Mouse (Mus musculus): Measurements from ENCODE around the gene Msrb1. TPM values are rescaled to one million over a fixed set of nuclear protein-coding genes. Genes with fewer than 3 reads are reported as not detected.

Gene Msrb1
- polyA plus RNA-seq, 1 experiment from 2014 or later, result 45.5 TPM

- Histone ChIP-seq H3K36me3 (ENCODE audit: control insufficient read depth, insufficient read depth, low read length) (no peaks in the 10 kb centered on the region), H3K4me3 (replicated peaks; ENCODE audit: low read length) (no peak overlapping the region), H3K27me3 (ENCODE audit: control insufficient read depth, insufficient read depth, low read length) (no peaks in the 10 kb centered on the region), H3K4me2 (ENCODE audit: low read depth, low read length) (no peak overlapping the region), H3K27ac (ENCODE audit: low read length) (no peak overlapping the region), H3K9ac (ENCODE audit: low read length) (no peak overlapping the region), H3K9me3 (replicated peaks; ENCODE audit: control insufficient read depth, low read length) (no peaks in the 10 kb centered on the region), H3K4me1 (ENCODE audit: control insufficient read depth, insufficient read depth, low read length) (peaks cover 14% of the 10 kb centered on the region)
- 88% methylated on average over 21 of the region's 21 CpGs for WGBS
- ATAC-seq (ENCODE audit: insufficient read depth, low FRiP score), result no peak
Observed at GRCm38 (mm10) chr17:24733434-24734050, 2.9 kb upstream of the Msrb1 start.

- Histone ChIP-seq H3K4me1 (ENCODE audit: control insufficient read depth, insufficient read depth, low read length) (peaks cover 14% of the 10 kb centered on the region), H3K4me3 (replicated peaks; ENCODE audit: low read length) (no peak overlapping the region), H3K36me3 (ENCODE audit: control insufficient read depth, insufficient read depth, low read length) (no peaks in the 10 kb centered on the region), H3K9ac (ENCODE audit: low read length) (no peak overlapping the region), H3K27me3 (ENCODE audit: control insufficient read depth, insufficient read depth, low read length) (no peaks in the 10 kb centered on the region), H3K4me2 (ENCODE audit: low read depth, low read length) (no peak overlapping the region), H3K27ac (ENCODE audit: low read length) (no peak overlapping the region), H3K9me3 (replicated peaks; ENCODE audit: control insufficient read depth, low read length) (no peaks in the 10 kb centered on the region)
- 62% methylated on average over 1 of the region's 1 CpGs for WGBS
- ATAC-seq (ENCODE audit: insufficient read depth, low FRiP score), result no peak
Observed at GRCm38 (mm10) chr17:24734513-24734912, 1.9 kb upstream of the Msrb1 start.

GRCm38 (mm10) chr17:24735446-24735845 lies 996 bp upstream of the Msrb1 start:
- H3K9me3 ChIP-seq (replicated peaks; ENCODE audit: control insufficient read depth, low read length), result no peaks in the 10 kb centered on the region
- peaks cover 14% of the 10 kb centered on the region for H3K4me1 ChIP-seq (ENCODE audit: control insufficient read depth, insufficient read depth, low read length)
- no peak overlapping the region; the same call in 1 of the 2 replicates for H3K4me3 ChIP-seq (replicated peaks; ENCODE audit: low read length)
- peak overlapping the region; percentile 69; the same call in 1 of the 2 replicates for H3K4me2 ChIP-seq (ENCODE audit: low read depth, low read length)
- H3K27ac ChIP-seq (ENCODE audit: low read length), result peak overlapping the region; percentile 59; the same call in 1 of the 2 replicates
- 88% methylated on average over 7 of the region's 7 CpGs for WGBS
- H3K36me3 ChIP-seq (ENCODE audit: control insufficient read depth, insufficient read depth, low read length), result no peaks in the 10 kb centered on the region
- ATAC-seq (ENCODE audit: insufficient read depth, low FRiP score), result no peak
- no peaks in the 10 kb centered on the region for H3K27me3 ChIP-seq (ENCODE audit: control insufficient read depth, insufficient read depth, low read length)
- peak overlapping the region; percentile 54; the same call in 1 of the 2 replicates for H3K9ac ChIP-seq (ENCODE audit: low read length)

GRCm38 (mm10) chr17:24737135-24737810 lies 831 bp downstream of the Msrb1 start:
- Histone ChIP-seq H3K27ac (ENCODE audit: low read length) (no peak overlapping the region), H3K36me3 (ENCODE audit: control insufficient read depth, insufficient read depth, low read length) (no peaks in the 10 kb centered on the region), H3K4me1 (ENCODE audit: control insufficient read depth, insufficient read depth, low read length) (peaks cover 14% of the 10 kb centered on the region), H3K9ac (ENCODE audit: low read length) (peak overlapping the region; percentile 73), H3K4me2 (ENCODE audit: low read depth, low read length) (peak overlapping the region; percentile 69), H3K9me3 (replicated peaks; ENCODE audit: control insufficient read depth, low read length) (no peaks in the 10 kb centered on the region), H3K27me3 (ENCODE audit: control insufficient read depth, insufficient read depth, low read length) (no peaks in the 10 kb centered on the region), H3K4me3 (replicated peaks; ENCODE audit: low read length) (peak overlapping the region; percentile 57)
- ATAC-seq (ENCODE audit: insufficient read depth, low FRiP score), result no peak
- 20% methylated on average over 8 of the region's 8 CpGs for WGBS

GRCm38 (mm10) chr17:24738238-24738637 lies 1.8 kb downstream of the Msrb1 start:
- Histone ChIP-seq H3K27me3 (ENCODE audit: control insufficient read depth, insufficient read depth, low read length) (no peaks in the 10 kb centered on the region), H3K4me3 (replicated peaks; ENCODE audit: low read length) (no peak overlapping the region), H3K9ac (ENCODE audit: low read length) (no peak overlapping the region), H3K9me3 (replicated peaks; ENCODE audit: control insufficient read depth, low read length) (no peaks in the 10 kb centered on the region), H3K4me2 (ENCODE audit: low read depth, low read length) (no peak overlapping the region), H3K36me3 (ENCODE audit: control insufficient read depth, insufficient read depth, low read length) (0 out of 2 replicates have a peak, but pooled peaks cover 3% of the 10 kb centered on the region), H3K4me1 (ENCODE audit: control insufficient read depth, insufficient read depth, low read length) (peaks cover 14% of the 10 kb centered on the region), H3K27ac (ENCODE audit: low read length) (no peak overlapping the region)
- ATAC-seq (ENCODE audit: insufficient read depth, low FRiP score), result no peak
- WGBS, result 69% methylated on average over 4 of the region's 4 CpGs

GRCm38 (mm10) chr17:24739926-24740325 lies 3.5 kb downstream of the Msrb1 start:
- no peak overlapping the region for H3K27ac ChIP-seq (ENCODE audit: low read length)

GRCm38 (mm10) chr17:24742307-24742706 lies 5.9 kb downstream of the Msrb1 start:
- Histone ChIP-seq H3K4me3 (replicated peaks; ENCODE audit: low read length) (no peak overlapping the region), H3K36me3 (ENCODE audit: control insufficient read depth, insufficient read depth, low read length) (0 out of 2 replicates have a peak, but pooled peaks cover 3% of the 10 kb centered on the region), H3K27ac (ENCODE audit: low read length) (no peak overlapping the region), H3K27me3 (ENCODE audit: control insufficient read depth, insufficient read depth, low read length) (no peaks in the 10 kb centered on the region), H3K4me2 (ENCODE audit: low read depth, low read length) (no peak overlapping the region), H3K9me3 (replicated peaks; ENCODE audit: control insufficient read depth, low read length) (no peaks in the 10 kb centered on the region), H3K9ac (ENCODE audit: low read length) (no peak overlapping the region), H3K4me1 (ENCODE audit: control insufficient read depth, insufficient read depth, low read length) (peaks cover 9% of the 10 kb centered on the region; the same call in 1 of the 2 replicates)
- ATAC-seq (ENCODE audit: insufficient read depth, low FRiP score), result no peak
- WGBS, result 80% methylated on average over 8 of the region's 8 CpGs

More at GRCm38 (mm10) chr17:24739926-24740325, 3.5 kb downstream of the Msrb1 start:
- H3K4me1 ChIP-seq (ENCODE audit: control insufficient read depth, insufficient read depth, low read length), result peaks cover 14% of the 10 kb centered on the region
- H3K9me3 ChIP-seq (replicated peaks; ENCODE audit: control insufficient read depth, low read length), result no peaks in the 10 kb centered on the region
- no peaks in the 10 kb centered on the region for H3K27me3 ChIP-seq (ENCODE audit: control insufficient read depth, insufficient read depth, low read length)
- H3K4me3 ChIP-seq (replicated peaks; ENCODE audit: low read length), result no peak overlapping the region
- H3K9ac ChIP-seq (ENCODE audit: low read length), result no peak overlapping the region
- no peak overlapping the region for H3K4me2 ChIP-seq (ENCODE audit: low read depth, low read length)
- 64% methylated on average over 8 of the region's 8 CpGs for WGBS
- no peak for ATAC-seq (ENCODE audit: insufficient read depth, low FRiP score)
- H3K36me3 ChIP-seq (ENCODE audit: control insufficient read depth, insufficient read depth, low read length), result 0 out of 2 replicates have a peak, but pooled peaks cover 3% of the 10 kb centered on the region

GRCm38 (mm10) chr17:24743896-24744295 lies 7.5 kb downstream of the Msrb1 start:
- H3K4me1 ChIP-seq (ENCODE audit: control insufficient read depth, insufficient read depth, low read length), result peaks cover 4% of the 10 kb centered on the region; the same call in 1 of the 2 replicates
- WGBS, result 72% methylated on average over 5 of the region's 5 CpGs
- ATAC-seq (ENCODE audit: insufficient read depth, low FRiP score), result no peak
- H3K4me2 ChIP-seq (ENCODE audit: low read depth, low read length), result no peak overlapping the region
- no peak overlapping the region for H3K4me3 ChIP-seq (replicated peaks; ENCODE audit: low read length)
- H3K9me3 ChIP-seq (replicated peaks; ENCODE audit: control insufficient read depth, low read length), result no peaks in the 10 kb centered on the region
- 0 out of 2 replicates have a peak, but pooled peaks cover 3% of the 10 kb centered on the region for H3K36me3 ChIP-seq (ENCODE audit: control insufficient read depth, insufficient read depth, low read length)
- no peaks in the 10 kb centered on the region for H3K27me3 ChIP-seq (ENCODE audit: control insufficient read depth, insufficient read depth, low read length)
- no peak overlapping the region for H3K9ac ChIP-seq (ENCODE audit: low read length)
- H3K27ac ChIP-seq (ENCODE audit: low read length), result no peak overlapping the region

- WGBS, result 70% methylated on average over 3 of the region's 3 CpGs
- Histone ChIP-seq H3K27me3 (ENCODE audit: control insufficient read depth, insufficient read depth, low read length) (no peaks in the 10 kb centered on the region), H3K4me3 (replicated peaks; ENCODE audit: low read length) (no peak overlapping the region), H3K27ac (ENCODE audit: low read length) (no peak overlapping the region), H3K9ac (ENCODE audit: low read length) (no peak overlapping the region), H3K9me3 (replicated peaks; ENCODE audit: control insufficient read depth, low read length) (no peaks in the 10 kb centered on the region), H3K36me3 (ENCODE audit: control insufficient read depth, insufficient read depth, low read length) (0 out of 2 replicates have a peak, but pooled peaks cover 3% of the 10 kb centered on the region), H3K4me2 (ENCODE audit: low read depth, low read length) (no peak overlapping the region), H3K4me1 (ENCODE audit: control insufficient read depth, insufficient read depth, low read length) (peaks cover 4% of the 10 kb centered on the region; the same call in 1 of the 2 replicates)
- no peak for ATAC-seq (ENCODE audit: insufficient read depth, low FRiP score)
Observed at GRCm38 (mm10) chr17:24744381-24744780, 7.9 kb downstream of the Msrb1 start.
